Mouse (Mus musculus) forebrain, embryonic 16.5 days (tissue): ENCODE data around the gene Gm14399. TPM values are rescaled to one million over a fixed set of nuclear protein-coding genes. Genes with fewer than 3 reads are reported as not detected.
"Not testable (repeated sequence)": the region's sequence is repeated elsewhere in the genome, so short reads cannot be mapped to it uniquely, and the experiment has no call there.

Experiments
- ATAC-seq: fragments of 200-750 bp; cut with Nextera tagmentation; 2 replicates; pipeline ENCODE4 v1.8.0; 2017; ENCODE audit warnings: mild to moderate bottlenecking, moderate library complexity
- H3K27ac ChIP-seq: fragments of 300-500 bp; sonication (generic); 2 replicates; pipeline ENCODE4 v1.5.1; 2014; ENCODE audit warnings: low read length, control low read depth
- H3K27me3 ChIP-seq: fragments of 300-500 bp; sonication (generic); replicated peaks from 2 replicates; pipeline ENCODE4 v1.6.1; 2014; ENCODE audit warnings: low read length; ENCODE audit not compliant: control insufficient read depth, insufficient read depth
- H3K36me3 ChIP-seq: fragments of 300-500 bp; sonication (generic); 2 replicates; pipeline ENCODE4 v1.6.1; 2014; ENCODE audit not compliant: control insufficient read depth, insufficient read depth
- H3K4me1 ChIP-seq: fragments of 300-500 bp; sonication (generic); replicated peaks from 2 replicates; pipeline ENCODE4 v1.6.1; 2014; ENCODE audit warnings: low read length; ENCODE audit not compliant: control insufficient read depth, insufficient read depth
- H3K4me2 ChIP-seq: fragments of 300-500 bp; sonication (generic); 2 replicates; pipeline ENCODE4 v1.6.1; 2014; ENCODE audit warnings: mild to moderate bottlenecking, low read length, control low read depth
- H3K4me3 ChIP-seq: fragments of 300-500 bp; sonication (generic); replicated peaks from 2 replicates; pipeline ENCODE4 v1.5.1; 2014; ENCODE audit warnings: mild to moderate bottlenecking, low read length, control low read depth
- H3K9ac ChIP-seq: fragments of 300-500 bp; sonication (generic); replicated peaks from 2 replicates; pipeline ENCODE4 v1.6.1; 2014; ENCODE audit warnings: low read depth, low read length, control low read depth
- H3K9me3 ChIP-seq: fragments of 300-500 bp; sonication (generic); 2 replicates; pipeline ENCODE4 v1.6.1; 2016; ENCODE audit warnings: low read length; ENCODE audit not compliant: control insufficient read depth
- WGBS: fragments of 180-500 bp; shearing (Covaris S2); extraction: QIAGEN DNeasy Blood & Tissue Kit; methylation state at CpG from one replicate; pipeline ENCODE4 v1.1.7; 2014; 5-methylcytosine and 5-hydroxymethylcytosine counted together
- polyA plus RNA-seq: library from polyadenylated mRNA; unstranded; fragments of >200 nt; fragmentation: Nextera tagmentation; extraction: Ambion mirVana; gene quantifications from 2 replicates; pipeline ENCODE4 v1.2.1, GENCODE M21; 2015

The Gm14399 gene
- 6.7 and 7.8 TPM in 2 replicates for polyA plus RNA-seq

GRCm38 (mm10) chr2:175141993-175142295 is at the start of gene Gm14399:
TSS of gene Gm14399 (minus strand) at chr2:175142012.
- 21% methylated on average over 1 of the region's 2 CpGs for WGBS
- H3K4me3 ChIP-seq, result peak within 1 kb of the TSS; percentile 47
- not testable (repeated sequence) for H3K27ac ChIP-seq, ATAC-seq, H3K36me3 ChIP-seq, H3K9me3 ChIP-seq, H3K4me1 ChIP-seq, H3K27me3 ChIP-seq
- H3K4me2 ChIP-seq, result peak within 1 kb of the TSS; percentile 42
- H3K9ac ChIP-seq, result 0 out of 2 replicates have a peak within 1 kb of the TSS, but pooled peaks have one; percentile 35

GRCm38 (mm10) chr2:175179008-175179407 is 37.2 kb upstream of the Gm14399 start:
- not testable (repeated sequence) for ATAC-seq, H3K27ac ChIP-seq, H3K4me1 ChIP-seq, H3K27me3 ChIP-seq, H3K4me2 ChIP-seq, H3K36me3 ChIP-seq, H3K9me3 ChIP-seq, H3K4me3 ChIP-seq, H3K9ac ChIP-seq
- 63% methylated on average over 1 of the region's 1 CpGs for WGBS

GRCm38 (mm10) chr2:175176312-175176711 is 34.5 kb upstream of the Gm14399 start:
- no peak for ATAC-seq
- 86% methylated on average over 6 of the region's 6 CpGs for WGBS
- Histone ChIP-seq H3K9me3 (no peaks in the 10 kb centered on the region), H3K4me1 (no peaks in the 10 kb centered on the region), H3K27ac (no peak overlapping the region), H3K9ac (no peak overlapping the region), H3K27me3 (no peaks in the 10 kb centered on the region), H3K36me3 (no peaks in the 10 kb centered on the region), H3K4me2 (no peak overlapping the region), H3K4me3 (no peak overlapping the region)

- 75% methylated on average over 12 of the region's 12 CpGs for WGBS
- ATAC-seq, H3K9ac ChIP-seq: not testable (repeated sequence)
These were observed 33.8 kb upstream of the Gm14399 start, which contains the start of gene Gm14443 for GRCm38 (mm10) chr2:175175401-175176180. TSS of gene Gm14443 (minus strand) at chr2:175175871.

GRCm38 (mm10) chr2:175174058-175174457 is 32.2 kb upstream of the Gm14399 start:
- H3K4me2 ChIP-seq, H3K9ac ChIP-seq, H3K4me1 ChIP-seq, H3K4me3 ChIP-seq, H3K9me3 ChIP-seq, H3K27me3 ChIP-seq, ATAC-seq, H3K27ac ChIP-seq, H3K36me3 ChIP-seq: not testable (repeated sequence)
- 90% methylated on average over 2 of the region's 2 CpGs for WGBS

More at GRCm38 (mm10) chr2:175175401-175176180, 33.8 kb upstream of the Gm14399 start, which contains the start of gene Gm14443:
- not testable (repeated sequence) for H3K4me1 ChIP-seq, H3K4me2 ChIP-seq, H3K27me3 ChIP-seq, H3K4me3 ChIP-seq, H3K27ac ChIP-seq, H3K9me3 ChIP-seq, H3K36me3 ChIP-seq

GRCm38 (mm10) chr2:175172906-175173595 is 31.2 kb upstream of the Gm14399 start:
- not testable (repeated sequence) for H3K36me3 ChIP-seq, H3K4me2 ChIP-seq, H3K9ac ChIP-seq, H3K27me3 ChIP-seq, H3K9me3 ChIP-seq, ATAC-seq, H3K27ac ChIP-seq, H3K4me3 ChIP-seq, H3K4me1 ChIP-seq
- WGBS, result 91% methylated on average over 3 of the region's 3 CpGs

GRCm38 (mm10) chr2:175172123-175172522 is 30.3 kb upstream of the Gm14399 start:
- H3K9ac ChIP-seq, result no peak overlapping the region
- ATAC-seq, result no peak
- no peak overlapping the region for H3K4me2 ChIP-seq
- no peaks in the 10 kb centered on the region for H3K36me3 ChIP-seq
- H3K27me3 ChIP-seq, result no peaks in the 10 kb centered on the region
- no peak overlapping the region for H3K4me3 ChIP-seq
- no peak overlapping the region for H3K27ac ChIP-seq
- H3K9me3 ChIP-seq, result no peaks in the 10 kb centered on the region
- H3K4me1 ChIP-seq, result no peaks in the 10 kb centered on the region
- WGBS, result 90% methylated on average over 3 of the region's 3 CpGs

- WGBS, result 85% methylated on average over 2 of the region's 2 CpGs
- H3K9ac ChIP-seq, H3K4me3 ChIP-seq, H3K9me3 ChIP-seq, H3K27me3 ChIP-seq, H3K4me1 ChIP-seq, H3K4me2 ChIP-seq, H3K27ac ChIP-seq, ATAC-seq, H3K36me3 ChIP-seq: not testable (repeated sequence)
These were observed 25.1 kb upstream of the Gm14399 start for GRCm38 (mm10) chr2:175166870-175167269.

- not testable (repeated sequence) for H3K4me3 ChIP-seq, H3K4me2 ChIP-seq, ATAC-seq, H3K9ac ChIP-seq, H3K36me3 ChIP-seq, H3K9me3 ChIP-seq, H3K4me1 ChIP-seq, H3K27ac ChIP-seq, H3K27me3 ChIP-seq
- WGBS, result 93% methylated on average over 12 of the region's 12 CpGs
These were observed 23.3 kb upstream of the Gm14399 start for GRCm38 (mm10) chr2:175165110-175165509.
